Mouse (Mus musculus) brain, embryonic 14.5 days (tissue): ENCODE data around the gene Zfp663. TPM values are rescaled to one million over a fixed set of nuclear protein-coding genes. Genes with fewer than 3 reads are reported as not detected.

Source experiments
- DNase-seq: peaks from one replicate; pipeline ENCODE4 v3.0.0-alpha.2; 2011; ENCODE audit warnings: low read depth
- CTCF ChIP-seq: fragments of 200-500 bp; IDR thresholded peaks from 2 replicates; pipeline ENCODE4 v1.5.1; 2012; ENCODE audit warnings: inconsistent platforms, mild to moderate bottlenecking, moderate library complexity, borderline replicate concordance; ENCODE audit not compliant: insufficient read depth, insufficient read length; ENCODE audit errors: extremely low read depth
- POLR2A ChIP-seq: fragments of 200-500 bp; IDR thresholded peaks from 2 replicates; pipeline ENCODE4 v1.6.1; 2012; ENCODE audit warnings: mild to moderate bottlenecking, inconsistent platforms, borderline replicate concordance; ENCODE audit not compliant: poor library complexity, insufficient read depth, insufficient read length, severe bottlenecking; ENCODE audit errors: extremely low read depth
- polyA plus RNA-seq: library from polyadenylated mRNA; depleted of rRNA; stranded (reverse); fragments of >200 nt; gene quantifications from 2 replicates; pipeline ENCODE4 v1.2.3, GENCODE M21; 2012

The Zfp663 gene
- polyA plus RNA-seq, 1 experiment = 7.2 TPM

DNA sequence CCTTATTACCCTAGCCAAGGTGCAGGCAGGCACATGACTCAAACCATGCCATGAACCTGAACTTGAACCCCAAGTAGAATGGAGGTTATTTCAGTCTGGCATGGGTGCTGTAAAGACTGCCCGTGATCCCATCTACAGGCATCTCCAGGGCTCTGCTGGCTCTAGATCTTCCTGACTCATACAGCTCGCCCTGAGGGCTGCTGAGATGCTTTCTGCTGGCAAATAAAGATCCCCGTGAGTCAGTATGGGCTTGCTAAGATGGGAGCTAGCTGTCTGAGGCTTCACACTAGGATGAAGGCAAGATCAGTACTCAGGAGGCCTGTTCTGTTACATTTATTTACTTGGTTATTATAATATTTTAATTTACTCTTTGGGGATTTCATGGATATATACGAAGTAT lies 23.6 kb upstream of the Zfp663 start:
- no peak for DNase-seq

DNA sequence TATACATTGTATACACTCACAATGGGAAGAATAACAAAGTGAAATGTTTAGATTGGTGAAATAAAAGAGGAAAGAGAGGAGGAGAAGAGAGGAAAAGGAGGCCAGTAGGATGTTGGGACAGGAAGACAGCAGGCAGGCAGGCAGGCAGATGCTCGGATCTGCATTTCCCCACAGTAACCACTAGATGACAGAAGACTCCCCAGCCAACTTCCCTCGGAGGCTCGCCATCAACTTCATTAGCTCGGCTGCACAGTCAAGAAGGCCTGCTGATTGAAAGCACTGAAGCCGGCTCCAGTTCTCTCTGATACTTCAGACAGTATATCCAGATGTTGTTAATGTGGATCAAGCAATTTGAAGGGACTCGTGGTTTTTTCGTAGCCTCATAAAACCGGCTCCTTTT lies 23.0 kb upstream of the Zfp663 start:
- TF ChIP-seq CTCF = peak; percentile 96
- TF ChIP-seq POLR2A = no peak
- DNase-seq = peak; percentile 89

More for the DNA sequence above, 23.6 kb upstream of the Zfp663 start:
- no peak for TF ChIP-seq POLR2A
- TF ChIP-seq CTCF = no peak

DNA sequence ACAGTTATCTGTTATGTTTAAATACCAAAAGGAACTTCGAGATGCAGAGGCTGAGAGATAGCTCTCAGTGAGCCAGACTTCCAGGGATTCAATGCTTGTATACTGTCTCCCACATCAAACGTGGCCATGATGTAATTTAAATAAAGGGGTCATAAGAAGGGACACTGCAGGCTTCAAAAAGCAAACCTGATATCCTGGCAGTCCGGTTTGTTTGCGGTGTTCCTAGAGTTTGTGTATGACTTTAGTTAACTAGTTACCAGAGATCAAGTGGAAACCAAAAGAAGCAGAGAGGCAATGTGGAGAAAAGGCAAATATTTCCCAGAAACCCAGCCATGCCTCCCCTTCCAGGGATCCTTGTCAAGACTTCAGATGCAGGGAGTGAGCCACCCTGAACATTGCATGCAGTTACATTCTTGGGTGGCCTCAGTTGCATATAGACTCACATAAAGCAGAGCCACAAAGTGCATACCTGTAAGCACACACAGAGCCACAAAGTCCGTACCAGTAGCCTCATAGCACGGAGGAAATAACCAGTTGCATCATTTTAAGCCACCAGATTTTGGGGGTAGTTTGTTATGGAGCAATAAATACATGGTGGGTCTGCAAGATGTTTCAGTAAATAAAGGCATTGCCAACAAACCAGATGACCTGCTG lies 20.9 kb upstream of the Zfp663 start:
- no peak for DNase-seq
- TF ChIP-seq CTCF (no peak), POLR2A (no peak)

DNA sequence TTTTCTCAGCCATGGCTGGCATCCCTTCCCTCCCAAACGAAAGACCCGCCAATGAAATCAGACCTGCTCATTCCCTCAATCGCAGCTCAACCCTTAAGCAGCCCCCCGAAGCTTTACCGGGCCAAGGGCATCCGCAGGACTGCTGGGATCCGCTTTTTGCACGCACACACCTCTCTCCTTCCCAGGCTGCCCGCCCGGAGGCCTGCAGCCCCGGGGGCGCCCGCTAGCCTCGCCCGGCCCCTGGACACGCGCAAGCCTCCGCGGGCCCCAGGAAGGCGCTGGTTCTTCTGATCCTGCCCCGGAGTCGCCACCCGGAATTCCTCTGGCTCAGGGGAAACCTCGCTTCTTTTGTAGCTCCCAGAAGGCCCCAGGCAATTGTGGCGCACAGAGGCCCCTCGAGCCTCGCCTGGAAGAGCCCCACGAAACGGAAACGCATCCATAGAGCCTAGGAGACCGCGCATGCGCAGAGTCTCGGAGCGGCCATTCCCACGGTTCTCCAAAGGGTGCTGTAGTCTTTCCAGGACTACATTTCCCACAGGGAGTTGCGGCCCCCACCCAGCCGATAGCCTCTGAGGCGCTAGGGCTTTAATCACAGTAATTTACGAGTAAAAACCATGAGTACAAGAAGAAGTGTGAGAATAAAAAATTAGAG lies 19.4 kb upstream of the Zfp663 start, which contains the start of gene Zfp334:
Gene Zfp334 (minus strand): TSS at position 416 of the 652 bp plus-strand sequence.
- TF ChIP-seq CTCF (no peak), POLR2A (0 out of 2 replicates have a peak, but pooled peaks have one; percentile 47)
- peak; percentile 98 for DNase-seq

DNA sequence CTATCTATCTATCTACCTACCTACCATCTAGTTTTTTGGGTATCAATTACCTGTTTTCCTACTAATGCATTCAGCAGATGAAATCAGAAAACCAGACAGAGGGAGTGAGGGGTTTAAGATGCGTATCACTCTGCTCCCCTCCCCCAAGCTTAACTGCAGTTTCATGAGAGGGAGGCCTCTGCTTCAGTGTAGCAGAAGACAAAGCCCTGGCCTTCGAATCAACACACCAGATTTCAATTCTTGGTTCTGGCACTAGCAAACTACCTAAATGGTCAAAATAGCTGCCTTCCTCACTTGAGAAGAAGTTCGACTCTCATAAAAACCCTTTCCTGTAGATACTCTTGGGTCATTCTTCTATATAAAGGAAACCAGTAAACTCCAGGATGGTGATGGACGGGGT lies 18.8 kb upstream of the Zfp663 start:
- no peak for TF ChIP-seq POLR2A
- TF ChIP-seq CTCF = no peak
- DNase-seq = peak; percentile 71

DNA sequence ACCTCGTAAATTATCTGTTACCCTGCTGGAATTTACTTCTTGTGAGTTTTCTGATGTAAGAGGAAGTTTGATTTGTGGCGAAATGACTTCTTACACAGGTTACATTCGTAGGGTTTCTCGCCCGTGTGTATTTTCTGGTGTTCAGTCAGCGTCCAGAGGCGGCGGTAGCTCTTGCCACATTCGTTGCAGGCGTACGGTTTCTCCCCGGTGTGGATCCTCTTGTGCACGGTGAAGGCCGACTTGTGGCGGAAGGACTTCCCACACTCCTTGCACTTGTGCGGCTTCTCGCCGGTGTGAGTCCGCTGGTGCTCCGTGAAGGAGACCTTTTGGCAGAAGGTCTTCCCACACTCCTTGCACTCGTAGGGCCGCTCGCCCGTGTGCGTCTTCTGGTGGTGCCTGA lies 11.5 kb upstream of the Zfp663 start:
- TF ChIP-seq CTCF = no peak
- no peak for TF ChIP-seq POLR2A
- no peak for DNase-seq

DNA sequence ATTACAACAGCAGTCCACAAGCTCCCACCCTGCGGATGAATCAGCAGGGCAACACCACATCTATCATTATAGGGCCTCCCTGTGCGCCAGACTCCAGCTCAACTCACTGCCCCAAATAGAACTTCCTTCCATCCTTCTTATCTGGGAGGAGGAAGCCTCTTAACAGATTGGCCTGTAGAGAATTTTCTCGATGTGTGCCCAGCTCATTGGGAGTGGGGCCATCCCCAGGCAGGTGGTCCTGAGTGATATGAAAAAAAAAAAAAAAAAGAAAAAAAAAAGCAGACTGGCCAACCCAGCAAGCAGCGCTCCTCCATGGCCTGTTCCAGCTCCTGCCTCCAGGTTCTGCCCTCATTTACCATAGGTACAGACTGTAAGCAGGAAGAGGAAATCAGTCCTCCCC lies 7.5 kb upstream of the Zfp663 start:
- no peak for DNase-seq
- no peak for TF ChIP-seq POLR2A
- no peak for TF ChIP-seq CTCF

DNA sequence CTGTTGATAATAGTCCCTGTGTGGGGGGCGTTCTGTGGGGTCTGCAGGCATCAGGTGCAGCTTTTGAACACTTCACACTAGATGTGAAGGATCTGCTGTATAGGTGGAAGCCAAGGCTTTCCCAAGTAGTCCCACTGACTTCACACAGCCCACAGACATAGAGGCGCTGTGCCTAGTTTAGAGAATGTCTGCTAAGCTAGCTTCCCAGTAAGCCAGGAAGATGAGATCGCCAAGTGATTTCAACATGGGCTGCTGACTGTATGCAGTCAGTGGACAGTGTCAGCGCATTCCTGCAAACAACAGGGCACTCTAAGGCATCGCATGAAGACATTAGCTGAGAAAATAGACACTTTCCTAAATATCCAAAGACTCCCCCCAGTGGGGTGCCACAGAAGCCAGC lies 6.9 kb upstream of the Zfp663 start:
- no peak for TF ChIP-seq CTCF
- no peak for TF ChIP-seq POLR2A
- no peak for DNase-seq

DNA sequence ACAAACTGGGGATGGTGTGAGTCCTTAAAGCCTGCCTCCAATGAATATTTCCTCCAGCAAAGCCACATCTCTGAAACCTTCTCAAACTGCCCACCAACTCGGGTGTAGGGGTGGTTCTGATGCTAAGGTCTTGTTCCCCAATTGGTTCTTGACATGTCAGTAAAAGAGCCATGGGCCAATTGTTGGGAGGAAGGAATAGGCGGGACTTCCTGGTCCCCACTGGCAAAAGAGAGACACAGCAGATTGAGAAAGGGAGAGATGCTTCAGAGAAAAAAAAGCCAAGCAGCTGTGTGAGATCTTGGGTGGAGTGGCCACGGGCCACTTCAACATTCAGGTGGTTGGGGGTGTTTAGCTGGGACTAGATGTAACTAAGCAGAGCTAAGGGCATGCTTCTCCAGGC lies 2.5 kb upstream of the Zfp663 start:
- DNase-seq = peak; percentile 70
- TF ChIP-seq CTCF (no peak), POLR2A (no peak)

DNA sequence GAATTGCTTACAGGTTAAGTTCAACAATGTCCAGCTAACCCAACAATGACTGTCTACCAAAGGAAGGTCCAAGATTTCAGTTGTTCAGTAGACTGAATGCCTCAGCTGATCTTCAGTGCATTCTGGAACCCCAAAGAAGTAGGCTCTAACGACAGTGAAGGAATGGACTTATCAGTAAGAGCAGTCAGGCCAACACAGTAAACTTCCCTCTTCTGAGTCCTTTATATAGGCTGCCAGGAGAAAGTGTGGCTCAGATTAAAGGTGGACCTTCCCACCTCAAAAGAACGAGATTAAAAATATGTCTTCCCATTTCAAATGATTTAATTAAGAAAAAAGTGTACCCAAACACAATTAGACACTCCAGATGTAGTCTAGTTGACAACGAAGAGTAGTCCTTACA lies 1.8 kb upstream of the Zfp663 start:
- no peak for DNase-seq
- TF ChIP-seq POLR2A = no peak
- TF ChIP-seq CTCF = no peak

DNA sequence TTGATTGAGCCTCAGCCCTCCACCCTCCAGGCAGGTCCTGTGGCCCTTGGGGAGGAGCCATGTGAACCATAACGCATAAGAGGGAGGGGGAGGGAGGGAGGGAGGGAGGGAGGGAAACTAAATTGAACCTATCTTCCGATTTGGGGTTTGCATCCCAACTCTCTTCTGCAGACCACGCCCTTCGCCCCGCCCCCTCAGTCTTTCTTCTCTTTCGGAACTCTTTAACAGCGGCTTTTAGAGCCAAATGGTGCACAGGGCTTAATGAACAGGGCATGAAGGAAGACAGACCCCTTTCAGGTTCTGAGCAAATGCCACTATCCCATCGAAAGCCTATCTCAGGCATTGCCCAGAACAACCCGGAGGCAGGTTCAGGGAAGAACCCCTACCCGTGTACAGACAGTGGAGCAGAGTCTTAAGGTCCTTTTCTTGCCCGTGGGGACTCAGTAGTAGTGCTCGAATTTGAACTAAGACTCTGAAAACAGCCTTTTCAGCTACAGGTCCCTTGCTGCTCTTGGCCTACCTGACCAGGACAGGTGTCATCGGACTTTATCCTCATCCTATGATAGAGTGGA lies 575 bp downstream of the Zfp663 start:
- TF ChIP-seq POLR2A = no peak
- peak; percentile 78 for DNase-seq
